Mouse (Mus musculus): Measurements from ENCODE around the gene Wfdc11. TPM values are rescaled to one million over a fixed set of nuclear protein-coding genes. Genes with fewer than 3 reads are reported as not detected.
"Not testable (repeated sequence)": the region's sequence is repeated elsewhere in the genome, so short reads cannot be mapped to it uniquely, and the experiment has no call there.

Gene Wfdc11
- polyA plus RNA-seq, 3 experiments from 2014 or later = not detected

DNA sequence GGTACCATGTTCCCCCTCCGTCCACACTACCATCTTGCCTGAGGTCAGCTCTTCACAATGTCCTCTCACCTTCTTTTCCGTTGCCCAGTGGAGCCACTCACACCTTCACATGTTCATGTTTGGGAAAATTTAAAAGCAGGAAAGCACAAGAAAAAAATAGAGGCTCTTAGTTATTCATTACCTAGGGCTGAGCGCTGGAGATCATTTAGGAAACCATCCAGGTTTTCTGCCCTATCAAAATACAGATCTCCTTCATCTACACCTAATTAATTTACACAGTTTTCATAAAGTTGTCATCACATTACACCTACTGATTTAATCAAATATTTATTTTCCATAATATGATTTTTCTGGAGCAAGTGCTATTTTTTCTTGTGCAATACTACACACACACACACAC is 35.2 kb downstream of the Wfdc11 start, which contains the start of gene Wfdc16:
TSS of gene Wfdc16 (minus strand) at position 101 of the 400 bp plus-strand sequence.
- no peak for ATAC-seq

DNA sequence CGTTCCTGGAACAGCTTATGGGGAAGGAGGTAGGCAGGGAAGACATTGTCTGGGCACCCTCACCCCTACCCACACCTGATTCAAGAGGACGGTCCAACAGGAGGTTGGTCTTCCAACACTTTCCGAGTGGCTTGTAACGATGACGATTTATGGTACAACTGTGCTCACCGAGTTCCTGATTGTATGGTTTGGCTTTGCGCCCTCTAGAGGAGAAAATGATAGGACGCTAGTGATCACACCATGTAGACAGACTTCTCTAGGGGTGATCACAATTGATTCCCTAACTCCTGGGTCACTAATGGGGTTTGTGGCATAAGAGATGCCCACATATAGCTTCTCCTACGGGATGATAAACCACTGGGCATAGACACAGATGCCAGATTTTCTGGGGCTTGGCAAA is 38.6 kb downstream of the Wfdc11 start:
- no peak for ATAC-seq

GRCm38 (mm10) chr2:164621775-164622174 is 52.1 kb downstream of the Wfdc11 start:
- ATAC-seq = no peak

GRCm38 (mm10) chr2:164619050-164619449 is 54.8 kb downstream of the Wfdc11 start:
- no peak for ATAC-seq

- ATAC-seq = no peak
Observed at GRCm38 (mm10) chr2:164615386-164615785, 58.5 kb downstream of the Wfdc11 start.

DNA sequence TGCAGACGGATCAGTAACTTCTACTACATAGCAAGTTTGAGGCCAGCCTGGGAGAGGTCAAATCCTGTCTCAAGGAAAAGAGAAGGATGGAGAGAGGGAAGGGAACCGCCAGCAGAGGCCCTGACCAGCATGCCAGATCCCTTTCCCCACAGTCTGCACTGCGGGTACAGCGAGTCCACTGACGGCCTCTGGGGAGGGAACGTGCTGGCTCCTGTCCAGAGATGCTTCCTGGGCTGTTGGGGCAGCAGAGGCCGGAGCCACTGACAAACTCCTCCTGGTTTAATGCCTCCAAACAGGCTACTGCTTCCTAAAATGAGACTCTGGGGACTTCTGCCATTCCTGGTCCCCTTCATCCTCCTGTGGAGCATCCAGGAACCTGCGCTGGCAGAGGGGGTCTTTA is 60.4 kb downstream of the Wfdc11 start, which contains the start of the genes Wfdc6b and Wfdc8:
TSS of gene Wfdc6b (plus strand) at position 52 of the 400 bp plus-strand sequence.
TSS of gene Wfdc8 (minus strand) at position 156 of the 400 bp plus-strand sequence.
- not testable (repeated sequence) for ATAC-seq

Other genes with a start within 250 kb of the Wfdc11 start
- gene Sdc4, start 230.2 kb downstream of the Wfdc11 start, polyA plus RNA-seq (2017; shearing (Covaris generic)) = 10 to 100 TPM; 12.0 to 42.7 (median 41.8) TPM
- 10 to 100 TPM; 10.4 to 35.1 (median 25.4) TPM for gene Sys1, start 217.1 kb downstream of the Wfdc11 start, polyA plus RNA-seq (2017; shearing (Covaris generic))
- gene Gm20458, start 213.1 kb downstream of the Wfdc11 start, polyA plus RNA-seq (2017; shearing (Covaris generic)) = 1 to 10 TPM in 1 of 3 experiments, not detected in 2; 4.5 TPM
- gene Trp53tg5, start 200.4 kb downstream of the Wfdc11 start, polyA plus RNA-seq (2017; shearing (Covaris generic)) = not detected
- 1 to 10 TPM; 1.5 to 7.5 (median 7.1) TPM for gene Dbndd2, start 188.0 kb downstream of the Wfdc11 start, polyA plus RNA-seq (2017; shearing (Covaris generic))
- gene Pigt, start 176.6 kb downstream of the Wfdc11 start, polyA plus RNA-seq (2017; shearing (Covaris generic)) = 10 to 100 TPM; 13.6 to 36.2 (median 30.9) TPM
- gene Wfdc2, start 111.7 kb downstream of the Wfdc11 start, polyA plus RNA-seq (2017; shearing (Covaris generic)) = not detected
- gene Spint3, start 100.6 kb downstream of the Wfdc11 start, polyA plus RNA-seq (2017; shearing (Covaris generic)) = not detected
- not detected for gene Wfdc6a, start 88.6 kb downstream of the Wfdc11 start, polyA plus RNA-seq (2017; shearing (Covaris generic))
- not detected for gene Eppin, start 80.5 kb downstream of the Wfdc11 start, polyA plus RNA-seq (2017; shearing (Covaris generic))
- gene Wfdc6b, start 60.6 kb downstream of the Wfdc11 start, polyA plus RNA-seq (2017; shearing (Covaris generic)) = not detected
- gene Wfdc8, start 60.5 kb downstream of the Wfdc11 start, polyA plus RNA-seq (2017; shearing (Covaris generic)) = not detected
- gene Wfdc16, start 35.3 kb downstream of the Wfdc11 start, polyA plus RNA-seq (2017; shearing (Covaris generic)) = not detected
- not detected for gene Wfdc10, start 18.0 kb downstream of the Wfdc11 start, polyA plus RNA-seq (2017; shearing (Covaris generic))
- gene Wfdc9, start 17.5 kb downstream of the Wfdc11 start, polyA plus RNA-seq (2017; shearing (Covaris generic)) = not detected
- gene Wfdc13, start 11.0 kb upstream of the Wfdc11 start, polyA plus RNA-seq (2017; shearing (Covaris generic)) = not detected
- not detected for gene Spint4, start 24.4 kb upstream of the Wfdc11 start, polyA plus RNA-seq (2017; shearing (Covaris generic))
- not detected for gene Spint5, start 41.2 kb upstream of the Wfdc11 start, polyA plus RNA-seq (2017; shearing (Covaris generic))
- not detected for gene Wfdc3, start 71.8 kb upstream of the Wfdc11 start, polyA plus RNA-seq (2017; shearing (Covaris generic))
- gene Dnttip1, start 71.9 kb upstream of the Wfdc11 start, polyA plus RNA-seq (2017; shearing (Covaris generic)) = 1 to 10 TPM; 3.8 to 7.8 (median 5.0) TPM
- gene Ube2c, start 95.8 kb upstream of the Wfdc11 start, polyA plus RNA-seq (2017; shearing (Covaris generic)) = 100 to 1,000 TPM in 1 of 3 experiments, 10 to 100 TPM in 1, 1 to 10 TPM in 1; 7.9 to 171 (median 15.0) TPM
- not detected for gene Tnnc2, start 105.9 kb upstream of the Wfdc11 start, polyA plus RNA-seq (2017; shearing (Covaris generic))
- gene Snx21, start 111.7 kb upstream of the Wfdc11 start, polyA plus RNA-seq (2017; shearing (Covaris generic)) = 1 to 10 TPM; 5.2 to 9.7 (median 6.4) TPM
- 10 to 100 TPM; 34.5 to 45.6 (median 39.3) TPM for gene Acot8, start 130.8 kb upstream of the Wfdc11 start, polyA plus RNA-seq (2017; shearing (Covaris generic))
- 1 to 10 TPM; 3.7 to 6.1 (median 4.8) TPM for gene Zswim3, start 131.0 kb upstream of the Wfdc11 start, polyA plus RNA-seq (2017; shearing (Covaris generic))
- gene Zswim1, start 148.6 kb upstream of the Wfdc11 start, polyA plus RNA-seq (2017; shearing (Covaris generic)) = 10 to 100 TPM; 17.5 to 25.7 (median 22.5) TPM
- gene Spata25, start 154.4 kb upstream of the Wfdc11 start, polyA plus RNA-seq (2017; shearing (Covaris generic)) = not detected
- gene Ctsa, start 158.8 kb upstream of the Wfdc11 start, polyA plus RNA-seq (2017; shearing (Covaris generic)) = 100 to 1,000 TPM; 206 to 247 (median 207) TPM
- 1 to 10 TPM; 1.0 to 2.7 (median 1.1) TPM for gene Neurl2, start 159.4 kb upstream of the Wfdc11 start, polyA plus RNA-seq (2017; shearing (Covaris generic))
- 1 to 10 TPM in 2 of 3 experiments, under 1 TPM in 1; 0.50 to 3.0 (median 1.3) TPM for gene Pltp, start 183.6 kb upstream of the Wfdc11 start, polyA plus RNA-seq (2017; shearing (Covaris generic))
- gene Pcif1, start 205.2 kb upstream of the Wfdc11 start, polyA plus RNA-seq (2017; shearing (Covaris generic)) = 100 to 1,000 TPM; 110 to 126 (median 112) TPM
- gene Zfp335, start 237.7 kb upstream of the Wfdc11 start, polyA plus RNA-seq (2017; shearing (Covaris generic)) = 1 to 10 TPM; 6.2 to 7.4 (median 6.8) TPM

Measured in inflammation-experienced regulatory T-cells, adult 6 months (primary cell).